Mouse (Mus musculus): ENCODE results near the gene Hdac11. TPM values are rescaled to one million over a fixed set of nuclear protein-coding genes. Genes with fewer than 3 reads are reported as not detected.
"Not testable (repeated sequence)": the region's sequence is repeated elsewhere in the genome, so short reads cannot be mapped to it uniquely, and the experiment has no call there.

The Hdac11 gene
- polyA plus RNA-seq, 1 experiment: 1.5 TPM

GRCm38 (mm10) chr6:91200429-91201188 lies 44.1 kb downstream of the Hdac11 start:
- Histone ChIP-seq H3K4me1 (ENCODE audit: control insufficient read depth) (no peaks in the 10 kb centered on the region), H3K27me3 (ENCODE audit: control insufficient read depth) (peaks cover 5% of the 10 kb centered on the region; the same call in 1 of the 2 replicates), H3K9me3 (ENCODE audit: control insufficient read depth, low read length) (peaks cover 4% of the 10 kb centered on the region), H3K4me3 (replicated peaks) (no peak overlapping the region), H3K36me3 (ENCODE audit: control insufficient read depth) (no peaks in the 10 kb centered on the region)
- TF ChIP-seq TAL1 (IDR thresholded peaks at IDR 0.05; ENCODE audit: low read length) (no peak), GATA1 (IDR thresholded peaks at IDR 0.05; ENCODE audit: low read length) (no peak)

- peaks cover 4% of the 10 kb centered on the region for H3K9me3 ChIP-seq (ENCODE audit: control insufficient read depth, low read length)
- no peak overlapping the region for H3K4me3 ChIP-seq (replicated peaks)
- peaks cover 5% of the 10 kb centered on the region; the same call in 1 of the 2 replicates for H3K27me3 ChIP-seq (ENCODE audit: control insufficient read depth)
- H3K4me1 ChIP-seq (ENCODE audit: control insufficient read depth): no peaks in the 10 kb centered on the region
- no peaks in the 10 kb centered on the region for H3K36me3 ChIP-seq (ENCODE audit: control insufficient read depth)
- no peak for TF ChIP-seq TAL1 (IDR thresholded peaks at IDR 0.05; ENCODE audit: low read length)
- no peak; the same call in 1 of the 2 replicates for TF ChIP-seq GATA1 (IDR thresholded peaks at IDR 0.05; ENCODE audit: low read length)
Measured at GRCm38 (mm10) chr6:91201881-91202341, 45.4 kb downstream of the Hdac11 start.

GRCm38 (mm10) chr6:91202571-91202970 lies 46.1 kb downstream of the Hdac11 start:
- peaks cover 5% of the 10 kb centered on the region; the same call in 1 of the 2 replicates for H3K27me3 ChIP-seq (ENCODE audit: control insufficient read depth)
- H3K4me1 ChIP-seq (ENCODE audit: control insufficient read depth): no peaks in the 10 kb centered on the region
- TF ChIP-seq GATA1 (IDR thresholded peaks at IDR 0.05; ENCODE audit: low read length) (no peak), TAL1 (IDR thresholded peaks at IDR 0.05; ENCODE audit: low read length) (no peak)
- peaks cover 4% of the 10 kb centered on the region for H3K9me3 ChIP-seq (ENCODE audit: control insufficient read depth, low read length)
- H3K4me3 ChIP-seq (replicated peaks): no peak overlapping the region
- H3K36me3 ChIP-seq (ENCODE audit: control insufficient read depth): no peaks in the 10 kb centered on the region

GRCm38 (mm10) chr6:91205346-91205745 lies 48.9 kb downstream of the Hdac11 start:
- H3K27me3 ChIP-seq (ENCODE audit: control insufficient read depth): peaks cover under 1% of the 10 kb centered on the region; the same call in 1 of the 2 replicates
- H3K4me3 ChIP-seq (replicated peaks): no peak overlapping the region
- no peaks in the 10 kb centered on the region for H3K9me3 ChIP-seq (ENCODE audit: control insufficient read depth, low read length)
- H3K4me1 ChIP-seq (ENCODE audit: control insufficient read depth): no peaks in the 10 kb centered on the region
- TF ChIP-seq GATA1 (IDR thresholded peaks at IDR 0.05; ENCODE audit: low read length) (no peak), TAL1 (IDR thresholded peaks at IDR 0.05; ENCODE audit: low read length) (no peak)
- H3K36me3 ChIP-seq (ENCODE audit: control insufficient read depth): no peaks in the 10 kb centered on the region

GRCm38 (mm10) chr6:91205791-91206190 lies 49.3 kb downstream of the Hdac11 start:
- no peaks in the 10 kb centered on the region for H3K4me1 ChIP-seq (ENCODE audit: control insufficient read depth)
- H3K36me3 ChIP-seq (ENCODE audit: control insufficient read depth): no peaks in the 10 kb centered on the region
- H3K4me3 ChIP-seq (replicated peaks): no peak overlapping the region
- peaks cover 4% of the 10 kb centered on the region for H3K27me3 ChIP-seq (ENCODE audit: control insufficient read depth)
- no peaks in the 10 kb centered on the region for H3K9me3 ChIP-seq (ENCODE audit: control insufficient read depth, low read length)
- TF ChIP-seq GATA1 (IDR thresholded peaks at IDR 0.05; ENCODE audit: low read length) (no peak), TAL1 (IDR thresholded peaks at IDR 0.05; ENCODE audit: low read length) (no peak)

- H3K4me1 ChIP-seq (ENCODE audit: control insufficient read depth): peaks cover 2% of the 10 kb centered on the region; the same call in 1 of the 2 replicates
Measured at GRCm38 (mm10) chr6:91207491-91207890, 51.0 kb downstream of the Hdac11 start.

GRCm38 (mm10) chr6:91209780-91210179 lies 53.3 kb downstream of the Hdac11 start:
- Histone ChIP-seq H3K36me3 (ENCODE audit: control insufficient read depth) (no peaks in the 10 kb centered on the region), H3K4me3 (replicated peaks) (no peak overlapping the region), H3K9me3 (ENCODE audit: control insufficient read depth, low read length) (no peaks in the 10 kb centered on the region), H3K27me3 (ENCODE audit: control insufficient read depth) (peaks cover 36% of the 10 kb centered on the region), H3K4me1 (ENCODE audit: control insufficient read depth) (peaks cover 2% of the 10 kb centered on the region; the same call in 1 of the 2 replicates)
- TF ChIP-seq TAL1 (IDR thresholded peaks at IDR 0.05; ENCODE audit: low read length): no peak
- TF ChIP-seq GATA1 (IDR thresholded peaks at IDR 0.05; ENCODE audit: low read length): no peak

More at GRCm38 (mm10) chr6:91207491-91207890, 51.0 kb downstream of the Hdac11 start:
- TF ChIP-seq GATA1 (IDR thresholded peaks at IDR 0.05; ENCODE audit: low read length) (no peak), TAL1 (IDR thresholded peaks at IDR 0.05; ENCODE audit: low read length) (no peak)
- no peaks in the 10 kb centered on the region for H3K9me3 ChIP-seq (ENCODE audit: control insufficient read depth, low read length)
- H3K36me3 ChIP-seq (ENCODE audit: control insufficient read depth): no peaks in the 10 kb centered on the region
- H3K4me3 ChIP-seq (replicated peaks): no peak overlapping the region
- peaks cover 18% of the 10 kb centered on the region for H3K27me3 ChIP-seq (ENCODE audit: control insufficient read depth)

GRCm38 (mm10) chr6:91210852-91211251 lies 54.4 kb downstream of the Hdac11 start:
- Histone ChIP-seq H3K4me3 (replicated peaks) (no peak overlapping the region), H3K27me3 (ENCODE audit: control insufficient read depth) (peaks cover 36% of the 10 kb centered on the region), H3K9me3 (ENCODE audit: control insufficient read depth, low read length) (no peaks in the 10 kb centered on the region), H3K36me3 (ENCODE audit: control insufficient read depth) (no peaks in the 10 kb centered on the region), H3K4me1 (ENCODE audit: control insufficient read depth) (peaks cover 2% of the 10 kb centered on the region; the same call in 1 of the 2 replicates)
- no peak for TF ChIP-seq TAL1 (IDR thresholded peaks at IDR 0.05; ENCODE audit: low read length)
- TF ChIP-seq GATA1 (IDR thresholded peaks at IDR 0.05; ENCODE audit: low read length): no peak

GRCm38 (mm10) chr6:91212155-91212554 lies 55.7 kb downstream of the Hdac11 start, which contains the start of gene Fbln2:
Fbln2 (plus strand) TSS chr6:91212455.
- H3K4me1 ChIP-seq (ENCODE audit: control insufficient read depth); H3K9me3 ChIP-seq (ENCODE audit: control insufficient read depth, low read length); H3K36me3 ChIP-seq (ENCODE audit: control insufficient read depth): not testable (repeated sequence)
- H3K27me3 ChIP-seq (ENCODE audit: control insufficient read depth): peaks cover 36% of the 10 kb centered on the region
- H3K4me3 ChIP-seq (replicated peaks): peak within 1 kb of the TSS; percentile 10
